Mouse (Mus musculus) forebrain, embryonic 14.5 days (tissue): ENCODE measurements around the gene Wrap73. TPM values are rescaled to one million over a fixed set of nuclear protein-coding genes. Genes with fewer than 3 reads are reported as not detected.

Source experiments
- ATAC-seq: fragments of 200-750 bp; cut with Nextera tagmentation; 2 replicates; pipeline ENCODE4 v1.8.0; 2017; ENCODE audit warnings: mild to moderate bottlenecking, moderate library complexity
- DNase-seq: peaks from one replicate; pipeline ENCODE4 v3.0.0-alpha.2; 2015; ENCODE audit warnings: low spot score
- H3K27ac ChIP-seq: fragments of 300-500 bp; sonication (generic); 2 replicates; pipeline ENCODE4 v1.5.1; 2014; ENCODE audit warnings: low read depth, mild to moderate bottlenecking, control low read depth, low read length, moderate library complexity
- H3K27me3 ChIP-seq: fragments of 300-500 bp; sonication (generic); replicated peaks from 2 replicates; pipeline ENCODE4 v1.6.1; 2014; ENCODE audit warnings: low read length, control low read depth, mixed read lengths; ENCODE audit not compliant: control insufficient read depth, insufficient read depth
- H3K36me3 ChIP-seq: fragments of 300-500 bp; sonication (generic); 2 replicates; pipeline ENCODE4 v1.6.1; 2014; ENCODE audit warnings: low read length, control low read depth; ENCODE audit not compliant: control insufficient read depth, insufficient read depth
- H3K4me1 ChIP-seq: fragments of 300-500 bp; sonication (generic); 2 replicates; pipeline ENCODE4 v1.6.1; 2014; ENCODE audit warnings: antibody characterized with exemption, low read length, control low read depth; ENCODE audit not compliant: control insufficient read depth, insufficient read depth
- H3K4me2 ChIP-seq: fragments of 300-500 bp; sonication (generic); 2 replicates; pipeline ENCODE4 v1.6.1; 2014; ENCODE audit warnings: mild to moderate bottlenecking, control low read depth, low read length
- H3K4me3 ChIP-seq: fragments of 300-500 bp; sonication (generic); 2 replicates; pipeline ENCODE4 v1.5.1; 2014; ENCODE audit warnings: low read depth, low read length, control low read depth
- H3K9ac ChIP-seq: fragments of 300-500 bp; sonication (generic); 2 replicates; pipeline ENCODE4 v1.6.1; 2014; ENCODE audit warnings: mild to moderate bottlenecking, low read length, control low read depth, moderate library complexity
- H3K9me3 ChIP-seq: fragments of 300-500 bp; sonication (generic); replicated peaks from 2 replicates; pipeline ENCODE4 v1.6.1; 2016; ENCODE audit warnings: low read length, control low read depth, mixed read lengths; ENCODE audit not compliant: control insufficient read depth
- WGBS: fragments of 180-500 bp; shearing (Covaris S2); extraction: QIAGEN DNeasy Blood & Tissue Kit; methylation state at CpG from one replicate; pipeline ENCODE4 v1.1.7; 2014; 5-methylcytosine and 5-hydroxymethylcytosine counted together
- polyA plus RNA-seq: library from polyadenylated mRNA; unstranded; fragments of >200 nt; fragmentation: Nextera tagmentation; extraction: Ambion mirVana; gene quantifications from 2 replicates; pipeline ENCODE4 v1.2.1, GENCODE M21; 2014

Gene Wrap73
- polyA plus RNA-seq, 1 experiment from 2014 or later: 69.7 TPM

GRCm38 (mm10) chr4:154144712-154145111 is 2.5 kb downstream of the Wrap73 start:
- H3K4me2 ChIP-seq: no peak overlapping the region
- H3K9ac ChIP-seq: no peak overlapping the region
- peaks cover 19% of the 10 kb centered on the region for H3K27me3 ChIP-seq
- 81% methylated on average over 3 of the region's 3 CpGs for WGBS
- ATAC-seq: no peak
- peaks cover 31% of the 10 kb centered on the region for H3K36me3 ChIP-seq
- peaks cover 12% of the 10 kb centered on the region for H3K4me1 ChIP-seq
- no peaks in the 10 kb centered on the region for H3K9me3 ChIP-seq
- no peak overlapping the region for H3K27ac ChIP-seq
- no peak overlapping the region for H3K4me3 ChIP-seq
- no peak for DNase-seq

GRCm38 (mm10) chr4:154146342-154146741 is 4.2 kb downstream of the Wrap73 start:
- H3K9ac ChIP-seq: no peak overlapping the region
- ATAC-seq: no peak
- H3K4me3 ChIP-seq: no peak overlapping the region
- peaks cover 46% of the 10 kb centered on the region for H3K36me3 ChIP-seq
- peaks cover 7% of the 10 kb centered on the region for H3K4me1 ChIP-seq
- no peaks in the 10 kb centered on the region for H3K9me3 ChIP-seq
- no peak overlapping the region for H3K27ac ChIP-seq
- no peak overlapping the region for H3K4me2 ChIP-seq
- DNase-seq: no peak
- WGBS: 89% methylated on average over 10 of the region's 10 CpGs
- peaks cover 4% of the 10 kb centered on the region; the same call in 1 of the 2 replicates for H3K27me3 ChIP-seq

- H3K27ac ChIP-seq: no peak overlapping the region
- H3K36me3 ChIP-seq: peaks cover 90% of the 10 kb centered on the region
- ATAC-seq (no peak), DNase-seq (no peak)
- 76% methylated on average over 11 of the region's 11 CpGs for WGBS
- no peaks in the 10 kb centered on the region for H3K9me3 ChIP-seq
- no peaks in the 10 kb centered on the region for H3K27me3 ChIP-seq
- no peak overlapping the region for H3K4me3 ChIP-seq
- H3K9ac ChIP-seq: no peak overlapping the region
- no peaks in the 10 kb centered on the region for H3K4me1 ChIP-seq
- no peak overlapping the region for H3K4me2 ChIP-seq
Observed at GRCm38 (mm10) chr4:154154104-154154503, 11.9 kb downstream of the Wrap73 start.

- H3K27ac ChIP-seq: no peak overlapping the region
- no peak overlapping the region for H3K4me2 ChIP-seq
- H3K4me1 ChIP-seq: 0 out of 2 replicates have a peak, but pooled peaks cover 6% of the 10 kb centered on the region
- H3K9me3 ChIP-seq: no peaks in the 10 kb centered on the region
- peaks cover 74% of the 10 kb centered on the region for H3K36me3 ChIP-seq
- 81% methylated on average over 7 of the region's 7 CpGs for WGBS
- no peak for DNase-seq
- no peak overlapping the region for H3K9ac ChIP-seq
- no peak for ATAC-seq
- H3K27me3 ChIP-seq: no peaks in the 10 kb centered on the region
- no peak overlapping the region for H3K4me3 ChIP-seq
Observed at GRCm38 (mm10) chr4:154156050-154156449, 13.9 kb downstream of the Wrap73 start.

- ATAC-seq (no peak), DNase-seq (no peak)
- Histone ChIP-seq H3K4me3 (no peak overlapping the region), H3K36me3 (peaks cover 54% of the 10 kb centered on the region), H3K4me1 (0 out of 2 replicates have a peak, but pooled peaks cover 6% of the 10 kb centered on the region), H3K9me3 (no peaks in the 10 kb centered on the region), H3K27me3 (no peaks in the 10 kb centered on the region), H3K9ac (no peak overlapping the region), H3K4me2 (no peak overlapping the region), H3K27ac (no peak overlapping the region)
- whole genome bisulfite sequencing: 92% methylated on average over 14 of the region's 14 CpGs
Observed at GRCm38 (mm10) chr4:154157970-154158662, 15.9 kb downstream of the Wrap73 start.

- Histone ChIP-seq H3K9ac (no peak overlapping the region), H3K4me1 (0 out of 2 replicates have a peak, but pooled peaks cover 6% of the 10 kb centered on the region), H3K36me3 (peaks cover 48% of the 10 kb centered on the region), H3K27ac (no peak overlapping the region), H3K27me3 (no peaks in the 10 kb centered on the region), H3K4me3 (no peak overlapping the region), H3K4me2 (peak overlapping the region; percentile 75), H3K9me3 (no peaks in the 10 kb centered on the region)
- ATAC-seq: peak; percentile 6; the same call in 1 of the 2 replicates
- 14% methylated on average over 6 of the region's 6 CpGs for WGBS
- peak; percentile 88 for DNase-seq
Observed at GRCm38 (mm10) chr4:154159002-154159401, 16.8 kb downstream of the Wrap73 start.

- WGBS: 3% methylated on average over 46 of the region's 47 CpGs
- H3K4me3 ChIP-seq: peak overlapping the region; percentile 87
- ATAC-seq (peak; percentile 53), DNase-seq (no peak)
- H3K9ac ChIP-seq: peak overlapping the region; percentile 82
- H3K27me3 ChIP-seq: no peaks in the 10 kb centered on the region
- peaks cover 38% of the 10 kb centered on the region for H3K36me3 ChIP-seq
- H3K4me2 ChIP-seq: peak overlapping the region; percentile 75
- no peaks in the 10 kb centered on the region for H3K9me3 ChIP-seq
- peak overlapping the region; percentile 70 for H3K27ac ChIP-seq
- H3K4me1 ChIP-seq: 0 out of 2 replicates have a peak, but pooled peaks cover 6% of the 10 kb centered on the region
Observed at GRCm38 (mm10) chr4:154159961-154160537, 17.9 kb downstream of the Wrap73 start.

GRCm38 (mm10) chr4:154160538-154161390 is 18.6 kb downstream of the Wrap73 start, which contains the start of gene Tprgl:
Gene Tprgl, minus strand, starts transcription at chr4:154160666.
- peaks cover 32% of the 10 kb centered on the region for H3K36me3 ChIP-seq
- H3K27me3 ChIP-seq: no peaks in the 10 kb centered on the region
- DNase-seq (peak; percentile 98), ATAC-seq (peak; percentile 98)
- WGBS: 1% methylated on average over 75 of the region's 75 CpGs
- H3K9ac ChIP-seq: peak within 1 kb of the TSS; percentile 82
- 0 out of 2 replicates have a peak, but pooled peaks cover 6% of the 10 kb centered on the region for H3K4me1 ChIP-seq
- no peaks in the 10 kb centered on the region for H3K9me3 ChIP-seq
- peak within 1 kb of the TSS; percentile 70 for H3K27ac ChIP-seq
- peak within 1 kb of the TSS; percentile 87 for H3K4me3 ChIP-seq
- peak within 1 kb of the TSS; percentile 87 for H3K4me2 ChIP-seq
